Mouse (Mus musculus): ENCODE results near the gene Tmem115. TPM values are rescaled to one million over a fixed set of nuclear protein-coding genes. Genes with fewer than 3 reads are reported as not detected.

Gene Tmem115
- polyA plus RNA-seq, 1 experiment from 2014 or later, result 48.1 TPM

GRCm38 (mm10) chr9:107579023-107579900, 45.5 kb downstream of the Tmem115 start:
- no peak overlapping the region for H3K27ac ChIP-seq
- 94% methylated on average over 14 of the region's 14 CpGs for WGBS

GRCm38 (mm10) chr9:107580501-107581317, 47.0 kb downstream of the Tmem115 start, which contains the start of gene Hyal3:
TSS of gene Hyal3 (plus strand) at chr9:107580818.
- H3K27me3 ChIP-seq, result no peaks in the 10 kb centered on the region
- H3K4me3 ChIP-seq, result peak within 1 kb of the TSS; percentile 63
- H3K4me2 ChIP-seq (replicated peaks), result peak within 1 kb of the TSS; percentile 97
- peaks cover 9% of the 10 kb centered on the region for H3K36me3 ChIP-seq
- H3K9me3 ChIP-seq (replicated peaks), result no peaks in the 10 kb centered on the region
- peaks cover 33% of the 10 kb centered on the region for H3K4me1 ChIP-seq
- peak; percentile 76 for ATAC-seq (ENCODE audit: low FRiP score)
- under 1% methylated on average over 32 of the region's 32 CpGs for WGBS
- H3K27ac ChIP-seq, result peak within 1 kb of the TSS; percentile 84
- peak within 1 kb of the TSS; percentile 79 for H3K9ac ChIP-seq

More at GRCm38 (mm10) chr9:107579023-107579900, 45.5 kb downstream of the Tmem115 start:
- no peaks in the 10 kb centered on the region for H3K9me3 ChIP-seq (replicated peaks)
- no peaks in the 10 kb centered on the region for H3K27me3 ChIP-seq
- no peak overlapping the region for H3K9ac ChIP-seq
- peaks cover 14% of the 10 kb centered on the region for H3K36me3 ChIP-seq
- 0 out of 2 replicates have a peak overlapping the region, but pooled peaks have one; percentile 97 for H3K4me2 ChIP-seq (replicated peaks)
- peaks cover 33% of the 10 kb centered on the region for H3K4me1 ChIP-seq
- H3K4me3 ChIP-seq, result no peak overlapping the region
- no peak for ATAC-seq (ENCODE audit: low FRiP score)

- 78% methylated on average over 4 of the region's 4 CpGs for WGBS
- no peaks in the 10 kb centered on the region for H3K9me3 ChIP-seq (replicated peaks)
- peaks cover 30% of the 10 kb centered on the region for H3K4me1 ChIP-seq
- peak overlapping the region; percentile 84; the same call in 1 of the 2 replicates for H3K27ac ChIP-seq
- H3K4me2 ChIP-seq (replicated peaks), result peak overlapping the region; percentile 97
- peak overlapping the region; percentile 79; the same call in 1 of the 2 replicates for H3K9ac ChIP-seq
- peaks cover 9% of the 10 kb centered on the region for H3K36me3 ChIP-seq
- no peaks in the 10 kb centered on the region for H3K27me3 ChIP-seq
- ATAC-seq (ENCODE audit: low FRiP score), result no peak
- H3K4me3 ChIP-seq, result peak overlapping the region; percentile 63
Observed at GRCm38 (mm10) chr9:107581584-107581983, 47.8 kb downstream of the Tmem115 start.

GRCm38 (mm10) chr9:107582509-107583062, 48.8 kb downstream of the Tmem115 start:
- 87% methylated on average over 7 of the region's 7 CpGs for WGBS
- no peak for ATAC-seq (ENCODE audit: low FRiP score)

GRCm38 (mm10) chr9:107583174-107583573, 49.4 kb downstream of the Tmem115 start:
- Histone ChIP-seq H3K27me3 (no peaks in the 10 kb centered on the region), H3K9me3 (replicated peaks) (no peaks in the 10 kb centered on the region), H3K4me1 (peaks cover 25% of the 10 kb centered on the region), H3K27ac (no peak overlapping the region), H3K4me3 (no peak overlapping the region), H3K9ac (no peak overlapping the region), H3K4me2 (replicated peaks) (no peak overlapping the region), H3K36me3 (peaks cover 9% of the 10 kb centered on the region)
- no peak for ATAC-seq (ENCODE audit: low FRiP score)
- WGBS, result 94% methylated on average over 14 of the region's 14 CpGs

More at GRCm38 (mm10) chr9:107582509-107583062, 48.8 kb downstream of the Tmem115 start:
- Histone ChIP-seq H3K4me2 (replicated peaks) (no peak overlapping the region), H3K9me3 (replicated peaks) (no peaks in the 10 kb centered on the region), H3K9ac (no peak overlapping the region), H3K4me1 (peaks cover 22% of the 10 kb centered on the region), H3K27ac (no peak overlapping the region), H3K36me3 (peaks cover 9% of the 10 kb centered on the region), H3K4me3 (no peak overlapping the region), H3K27me3 (no peaks in the 10 kb centered on the region)

- no peak overlapping the region for H3K4me2 ChIP-seq (replicated peaks)
- no peak overlapping the region for H3K9ac ChIP-seq
- H3K27ac ChIP-seq, result no peak overlapping the region
- H3K4me3 ChIP-seq, result no peak overlapping the region
- peaks cover 27% of the 10 kb centered on the region for H3K36me3 ChIP-seq
- WGBS, result 91% methylated on average over 5 of the region's 5 CpGs
- H3K27me3 ChIP-seq, result no peaks in the 10 kb centered on the region
- peaks cover 18% of the 10 kb centered on the region for H3K4me1 ChIP-seq
- no peak for ATAC-seq (ENCODE audit: low FRiP score)
- no peaks in the 10 kb centered on the region for H3K9me3 ChIP-seq (replicated peaks)
Observed at GRCm38 (mm10) chr9:107586504-107586903, 52.8 kb downstream of the Tmem115 start.

- peaks cover 13% of the 10 kb centered on the region for H3K4me1 ChIP-seq
- no peak within 1 kb of the TSS for H3K27ac ChIP-seq
- peak; percentile 98 for ATAC-seq (ENCODE audit: low FRiP score)
- peaks cover 34% of the 10 kb centered on the region for H3K36me3 ChIP-seq
- no peaks in the 10 kb centered on the region for H3K9me3 ChIP-seq (replicated peaks)
- H3K27me3 ChIP-seq, result no peaks in the 10 kb centered on the region
- peak within 1 kb of the TSS; percentile 60 for H3K4me3 ChIP-seq
- H3K4me2 ChIP-seq (replicated peaks), result peak within 1 kb of the TSS; percentile 86
- 14% methylated on average over 46 of the region's 46 CpGs for WGBS
- peak within 1 kb of the TSS; percentile 61 for H3K9ac ChIP-seq
Observed at GRCm38 (mm10) chr9:107586974-107587832, 53.5 kb downstream of the Tmem115 start, which contains the start of gene Ifrd2. TSS of gene Ifrd2 (plus strand) at chr9:107587642.

- no peak overlapping the region for H3K27ac ChIP-seq
- H3K4me3 ChIP-seq, result peak overlapping the region; percentile 60
- H3K27me3 ChIP-seq, result no peaks in the 10 kb centered on the region
- H3K4me2 ChIP-seq (replicated peaks), result peak overlapping the region; percentile 86
- WGBS, result 7% methylated on average over 33 of the region's 33 CpGs
- H3K4me1 ChIP-seq, result peaks cover 13% of the 10 kb centered on the region
- H3K9ac ChIP-seq, result peak overlapping the region; percentile 61
- no peaks in the 10 kb centered on the region for H3K9me3 ChIP-seq (replicated peaks)
- H3K36me3 ChIP-seq, result peaks cover 42% of the 10 kb centered on the region
- no peak; the same call in 1 of the 2 replicates for ATAC-seq (ENCODE audit: low FRiP score)
Observed at GRCm38 (mm10) chr9:107587833-107588639, 54.3 kb downstream of the Tmem115 start.

Measured in hindbrain, embryonic 12.5 days (tissue).